In genomic region chr1:176832607-176833006, GRCm38 (mm10) we compare ENCODE assay signal across 21 mouse cellular contexts. TPM values are rescaled to one million over a fixed set of nuclear protein-coding genes. Genes with fewer than 3 reads are reported as not detected.
DNase-seq lines count a peak whose midpoint lies in the region; ATAC-seq lines count a peak whose summit lies in the region.
"Had no signal": no experiment of that assay in that cellular context is flagged by ENCODE, and none has a peak within 500 bp of the region (broad histone marks: within the 10 kb centered on the region; RNA-seq: fewer than 3 reads in every experiment).

No protein-coding gene starts in this region.

- H3K27ac ChIP-seq in heart, embryonic 12.5 days (ENCODE audit: poor library complexity, severe bottlenecking), result peak overlapping the region; percentile 27; the same call in 1 of the 2 replicates
- H3K27ac ChIP-seq in heart, embryonic 11.5 days (ENCODE audit: low read depth, low read length), result no peak overlapping the region
- H3K27ac ChIP-seq in macrophage, result peak overlapping the region; percentile 84
- H3K27ac ChIP-seq: forebrain, embryonic 12.5 days; limb, embryonic 10.5 days; liver, embryonic 14.5 days; neural tube, embryonic 12.5 days; stomach, postnatal 0 days had no signal

- 0 out of 2 replicates have a peak overlapping the region, but pooled peaks have one; percentile 19 for H3K4me2 ChIP-seq in heart, embryonic 12.5 days
- no peak overlapping the region for H3K4me2 ChIP-seq in heart, embryonic 11.5 days
- H3K4me2 ChIP-seq: forebrain, embryonic 12.5 days; neural tube, embryonic 12.5 days had no signal

- no peak overlapping the region for H3K4me3 ChIP-seq in heart, embryonic 12.5 days
- H3K4me3 ChIP-seq in heart, embryonic 11.5 days (ENCODE audit: low read depth, low read length), result no peak overlapping the region
- peak overlapping the region; percentile 53; the same call in 1 of the 2 replicates for H3K4me3 ChIP-seq in macrophage (ENCODE audit: inconsistent target)
- H3K4me3 ChIP-seq: forebrain, embryonic 12.5 days; limb, embryonic 10.5 days; neural tube, embryonic 12.5 days had no signal

- WGBS in heart, embryonic 12.5 days, result 48% methylated on average over 8 of the region's 8 CpGs
- WGBS in heart, embryonic 11.5 days (ENCODE audit: insufficient replicate concordance), result 61% methylated on average over 8 of the region's 8 CpGs
- WGBS in macrophage (ENCODE audit: missing documents), result 6% methylated on average over 8 of the region's 8 CpGs

- no peak for ATAC-seq in heart, embryonic 12.5 days (ENCODE audit: insufficient number of reproducible peaks, low FRiP score)
- no peak for ATAC-seq in heart, embryonic 11.5 days (replicated peaks; ENCODE audit: insufficient number of reproducible peaks, low FRiP score, low TSS enrichment)
- ATAC-seq: midbrain, embryonic 16.5 days had no signal

- no peaks in the 10 kb centered on the region for H3K9me3 ChIP-seq in heart, embryonic 12.5 days (replicated peaks)
- no peaks in the 10 kb centered on the region for H3K9me3 ChIP-seq in heart, embryonic 11.5 days (replicated peaks; ENCODE audit: control insufficient read depth, low read length)
- H3K9me3 ChIP-seq: forebrain, embryonic 12.5 days; limb, embryonic 10.5 days; neural tube, embryonic 12.5 days had no signal

- no peaks in the 10 kb centered on the region for H3K36me3 ChIP-seq in heart, embryonic 12.5 days
- no peaks in the 10 kb centered on the region for H3K36me3 ChIP-seq in heart, embryonic 11.5 days (ENCODE audit: control insufficient read depth, insufficient read depth, low read length)
- H3K36me3 ChIP-seq in macrophage (ENCODE audit: inconsistent target), result peaks cover 3% of the 10 kb centered on the region; the same call in 1 of the 2 replicates
- H3K36me3 ChIP-seq: forebrain, embryonic 12.5 days; limb, embryonic 10.5 days; neural tube, embryonic 12.5 days had no signal

- peaks cover 67% of the 10 kb centered on the region for H3K79me2 ChIP-seq in macrophage (ENCODE audit: inconsistent target)

- peaks cover 25% of the 10 kb centered on the region for H3K4me1 ChIP-seq in heart, embryonic 12.5 days (replicated peaks)
- H3K4me1 ChIP-seq in heart, embryonic 11.5 days (ENCODE audit: control insufficient read depth, insufficient read depth, low read length), result 0 out of 2 replicates have a peak, but pooled peaks cover 7% of the 10 kb centered on the region

- H3K27me3 ChIP-seq in heart, embryonic 12.5 days (replicated peaks), result no peaks in the 10 kb centered on the region
- no peaks in the 10 kb centered on the region for H3K27me3 ChIP-seq in heart, embryonic 11.5 days (ENCODE audit: control insufficient read depth, insufficient read depth, low read length)

- DNase-seq in 3134 (ENCODE audit: extremely low read depth, insufficient read length, low spot score) (peak; percentile 35), NIH3T3 (ENCODE audit: low read depth) (peak; percentile 31)
- DNase-seq in B cell, adult 2 months, result no peak
- DNase-seq in ovary, adult 18-20 months (ENCODE audit: low spot score), result no peak
- DNase-seq in embryo, embryonic 10 days (ENCODE audit: low spot score), result no peak
- DNase-seq: adrenal gland, postnatal 36 days; heart, adult 11 months; kidney, adult 8-10 months; kidney, postnatal 4 days; lung, postnatal 36 days; spleen, adult 18-20 months; thymus, postnatal 14 days had no signal

- H3K9ac ChIP-seq in heart, embryonic 12.5 days, result no peak overlapping the region
- no peak overlapping the region for H3K9ac ChIP-seq in heart, embryonic 11.5 days (ENCODE audit: low read depth, low read length)
- H3K9ac ChIP-seq: forebrain, embryonic 12.5 days; liver, embryonic 14.5 days; neural tube, embryonic 12.5 days had no signal

RNA-seq across cellular contexts. Expression of gene Sdccag8, which starts 18.1 kb away (rescaled TPM):
- 9.0 and 10.0 TPM in 2 replicates for polyA plus RNA-seq in heart, embryonic 12.5 days (2016; fragmentation: Nextera tagmentation; extraction: Ambion mirVana)
- 9.8 and 12.0 TPM in 2 replicates for polyA plus RNA-seq in heart, embryonic 11.5 days (2014; fragmentation: Nextera tagmentation; extraction: Ambion mirVana)
- total RNA-seq in macrophage (2018; cell fraction: chromatin; rRNA removed), result 100 to 1,000 TPM in 20 of 26 experiments, 10 to 100 TPM in 6; 19.6 to 230 (median 169) TPM
- total RNA-seq in macrophage (2018; cell fraction: cytosol; rRNA removed), result 10 to 100 TPM; 12.2 to 27.5 (median 20.8) TPM
- total RNA-seq in macrophage (2018; cell fraction: nucleus; rRNA removed), result 100 to 1,000 TPM in 2 of 26 experiments, 10 to 100 TPM in 24; 12.3 to 130 (median 61.5) TPM
- 13.2 to 28.0 TPM (median 16.9 TPM) in 3 replicates for polyA plus RNA-seq in macrophage (2018)

RNA-seq across cellular contexts. Expression of gene Cep170, which starts 18.7 kb away (rescaled TPM):
- polyA plus RNA-seq in heart, embryonic 12.5 days (2016; fragmentation: Nextera tagmentation; extraction: Ambion mirVana), result 29.6 and 33.1 TPM in 2 replicates
- polyA plus RNA-seq in heart, embryonic 11.5 days (2014; fragmentation: Nextera tagmentation; extraction: Ambion mirVana), result 30.6 and 33.9 TPM in 2 replicates
- 100 to 1,000 TPM in 21 of 26 experiments, 10 to 100 TPM in 5; 50.2 to 314 (median 236) TPM for total RNA-seq in macrophage (2018; cell fraction: chromatin; rRNA removed)
- total RNA-seq in macrophage (2018; cell fraction: cytosol; rRNA removed), result 10 to 100 TPM; 26.3 to 74.1 (median 57.0) TPM
- 100 to 1,000 TPM in 22 of 26 experiments, 10 to 100 TPM in 4; 47.9 to 313 (median 152) TPM for total RNA-seq in macrophage (2018; cell fraction: nucleus; rRNA removed)
- polyA plus RNA-seq in macrophage (2018), result 31.7 to 45.2 TPM (median 34.6 TPM) in 3 replicates

Comparison
In these comparisons a context has a peak if more than half of its experiments do, and no peak if none do; other contexts are left out.
1. DNase-seq: peak in 3134 (single experiment) and NIH3T3 (single experiment); none in B cell, adult 2 months (0 of 2), ovary, adult 18-20 months (single experiment) and embryo, embryonic 10 days (single experiment).